Mouse (Mus musculus) heart, embryonic 10.5 days (tissue): Measurements from ENCODE around the gene Galns. TPM values are rescaled to one million over a fixed set of nuclear protein-coding genes. Genes with fewer than 3 reads are reported as not detected.
A peak's percentile ranks its signal among the peaks of the same experiment; 100 is the strongest.
"Not testable (repeated sequence)": the region's sequence is repeated elsewhere in the genome, so short reads cannot be mapped to it uniquely, and the experiment has no call there.

Experiments used
- DNase-seq: peaks from one replicate; pipeline ENCODE4 v3.0.0-alpha.2; 2017; ENCODE audit warnings: low spot score
- H3K27ac ChIP-seq: fragments of 300-500 bp; sonication (generic); 2 replicates; pipeline ENCODE4 v1.5.1; 2016; ENCODE audit warnings: mild to moderate bottlenecking
- H3K27me3 ChIP-seq: fragments of 300-500 bp; sonication (generic); 2 replicates; pipeline ENCODE4 v1.6.1; 2016; ENCODE audit warnings: mild to moderate bottlenecking; ENCODE audit not compliant: poor library complexity, insufficient read depth, severe bottlenecking
- H3K36me3 ChIP-seq: fragments of 300-500 bp; sonication (generic); 2 replicates; pipeline ENCODE4 v1.6.1; 2016; ENCODE audit warnings: mild to moderate bottlenecking, moderate library complexity
- H3K4me1 ChIP-seq: fragments of 300-500 bp; sonication (generic); 2 replicates; pipeline ENCODE4 v1.6.1; 2016; ENCODE audit warnings: mild to moderate bottlenecking
- H3K4me3 ChIP-seq: fragments of 300-500 bp; sonication (generic); 2 replicates; pipeline ENCODE4 v1.5.1; 2016; ENCODE audit warnings: mild to moderate bottlenecking, moderate library complexity
- H3K9me3 ChIP-seq: fragments of 300-500 bp; sonication (generic); 2 replicates; pipeline ENCODE4 v1.6.1; 2016; ENCODE audit warnings: mild to moderate bottlenecking, moderate library complexity
- WGBS: fragments of 180-500 bp; shearing (Covaris S2); methylation state at CpG from one replicate; pipeline ENCODE4 v1.1.7; 2016; 5-methylcytosine and 5-hydroxymethylcytosine counted together
- polyA plus RNA-seq: library from polyadenylated mRNA; unstranded; fragments of >200 nt; fragmentation: Nextera tagmentation; extraction: Ambion mirVana; gene quantifications from 2 replicates; pipeline ENCODE4 v1.2.1, GENCODE M21; 2016

The Galns gene
- polyA plus RNA-seq, 1 experiment from 2014 or later = 8.1 TPM

DNA sequence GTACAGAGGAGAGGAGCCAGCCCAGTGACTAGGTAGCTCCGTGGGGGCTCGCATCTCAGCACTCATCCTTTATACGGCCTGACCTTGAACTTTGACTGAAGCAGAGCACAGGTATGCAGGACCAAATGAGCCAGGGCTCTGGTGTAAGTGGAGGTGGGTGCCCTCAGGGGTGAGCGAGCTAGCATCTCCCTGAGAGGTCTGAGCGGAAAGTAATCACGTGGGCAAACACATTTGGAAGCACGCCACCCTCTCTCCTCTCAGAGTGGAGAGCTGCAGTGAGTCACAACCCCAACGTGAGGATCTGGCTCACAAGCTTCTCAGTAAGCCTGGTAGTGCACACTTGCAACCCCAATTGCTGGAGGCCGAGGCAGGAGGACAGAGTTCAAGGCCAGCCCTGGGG is 30.8 kb upstream of the Galns start:
- Histone ChIP-seq H3K4me1 (peaks cover 97% of the 10 kb centered on the region), H3K27ac (no peak overlapping the region), H3K36me3 (peaks cover 44% of the 10 kb centered on the region), H3K9me3 (no peaks in the 10 kb centered on the region), H3K4me3 (no peak overlapping the region), H3K27me3 (peaks cover 7% of the 10 kb centered on the region)
- WGBS = 67% methylated on average over 9 of the region's 9 CpGs
- DNase-seq = no peak

DNA sequence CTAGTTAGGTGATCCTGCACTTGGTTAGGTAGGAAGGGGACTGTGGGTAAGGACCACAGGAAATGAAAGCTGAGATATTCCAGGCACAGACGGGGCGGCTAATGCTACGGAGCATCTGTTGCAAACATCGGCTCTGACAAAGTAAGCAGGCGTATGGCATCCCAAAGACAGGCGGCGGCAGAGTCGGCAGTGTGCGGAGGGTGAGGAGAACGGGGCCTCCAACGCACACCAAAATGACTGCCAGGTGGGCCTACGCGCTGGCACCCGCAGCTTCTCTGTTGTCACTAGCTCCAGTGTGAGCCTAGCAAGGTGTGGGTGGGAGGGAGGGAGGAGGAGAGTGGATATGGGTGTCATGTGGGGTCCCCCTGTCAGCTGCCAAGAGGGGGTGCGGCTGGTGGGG is 30.1 kb upstream of the Galns start:
- Histone ChIP-seq H3K4me1 (peaks cover 97% of the 10 kb centered on the region), H3K27ac (no peak overlapping the region)
- 83% methylated on average over 15 of the region's 15 CpGs for WGBS

DNA sequence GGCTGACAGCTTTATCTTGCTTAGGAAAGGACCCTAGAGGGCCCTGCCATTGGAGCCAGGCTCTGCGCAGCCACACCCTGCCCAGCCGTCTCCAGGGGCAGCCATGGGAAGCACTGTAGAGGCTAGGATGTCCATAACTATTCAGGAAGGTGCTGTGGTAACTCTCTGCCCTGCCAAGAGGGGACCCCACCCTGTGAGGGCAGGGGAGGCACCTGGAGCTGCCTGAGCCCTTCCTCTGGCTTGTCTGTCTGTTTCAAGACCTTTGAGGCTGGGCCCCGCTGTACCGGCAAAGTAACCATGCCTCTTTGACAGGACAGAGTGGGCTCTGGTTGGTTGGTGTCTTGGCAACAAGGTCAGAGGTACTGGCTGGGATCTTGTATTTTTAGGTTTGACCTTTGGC is 29.6 kb upstream of the Galns start:
- Histone ChIP-seq H3K27ac (no peak overlapping the region), H3K9me3 (no peaks in the 10 kb centered on the region), H3K27me3 (peaks cover 7% of the 10 kb centered on the region; the same call in 1 of the 2 replicates), H3K4me1 (peaks cover 97% of the 10 kb centered on the region), H3K36me3 (peaks cover 34% of the 10 kb centered on the region), H3K4me3 (no peak overlapping the region)
- WGBS = 65% methylated on average over 4 of the region's 4 CpGs
- no peak for DNase-seq

More for the DNA sequence above, 30.1 kb upstream of the Galns start:
- Histone ChIP-seq H3K4me3 (no peak overlapping the region), H3K9me3 (no peaks in the 10 kb centered on the region), H3K36me3 (peaks cover 40% of the 10 kb centered on the region), H3K27me3 (peaks cover 7% of the 10 kb centered on the region)
- no peak for DNase-seq

DNA sequence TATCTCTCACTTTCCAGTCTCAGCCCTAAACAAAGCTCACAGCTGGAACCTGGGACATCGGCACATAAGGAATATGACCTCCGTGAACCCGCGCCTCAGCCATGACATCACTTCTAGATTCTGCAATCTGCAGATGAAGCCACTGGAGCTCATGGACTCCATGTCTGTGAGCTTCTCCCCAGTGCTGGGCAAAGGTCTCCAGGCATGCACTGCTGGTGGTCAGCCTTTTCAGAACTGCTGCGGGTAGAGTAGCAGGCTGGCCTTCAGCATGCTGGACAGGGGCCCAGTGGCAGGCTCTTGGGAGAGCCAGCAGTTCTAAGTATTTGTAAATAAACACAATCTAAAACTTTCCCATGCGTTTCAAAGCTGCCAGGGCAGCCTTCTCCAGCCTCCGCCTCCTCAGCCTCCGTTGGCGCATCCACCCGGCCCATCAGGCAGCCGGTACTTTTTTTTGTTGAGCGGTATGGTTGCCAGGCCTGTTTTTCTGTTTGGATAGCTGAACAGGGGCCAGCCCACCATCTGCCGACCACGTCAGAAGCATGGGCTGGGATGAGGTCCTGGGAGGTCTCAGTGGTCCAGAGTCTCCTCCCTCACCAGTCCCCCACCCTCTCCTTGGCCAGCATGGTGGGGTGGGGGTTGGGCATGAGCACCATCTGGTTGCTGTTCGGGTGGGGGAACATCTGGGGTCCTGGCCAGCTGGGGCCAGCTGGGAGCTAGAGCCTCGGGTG is 28.4 kb upstream of the Galns start:
- H3K9me3 ChIP-seq = no peaks in the 10 kb centered on the region
- H3K27ac ChIP-seq = no peak overlapping the region
- peaks cover 96% of the 10 kb centered on the region for H3K4me1 ChIP-seq
- 44% methylated on average over 16 of the region's 16 CpGs for WGBS
- H3K27me3 ChIP-seq = peaks cover 7% of the 10 kb centered on the region; the same call in 1 of the 2 replicates
- no peak for DNase-seq
- H3K4me3 ChIP-seq = no peak overlapping the region
- H3K36me3 ChIP-seq = peaks cover 44% of the 10 kb centered on the region

DNA sequence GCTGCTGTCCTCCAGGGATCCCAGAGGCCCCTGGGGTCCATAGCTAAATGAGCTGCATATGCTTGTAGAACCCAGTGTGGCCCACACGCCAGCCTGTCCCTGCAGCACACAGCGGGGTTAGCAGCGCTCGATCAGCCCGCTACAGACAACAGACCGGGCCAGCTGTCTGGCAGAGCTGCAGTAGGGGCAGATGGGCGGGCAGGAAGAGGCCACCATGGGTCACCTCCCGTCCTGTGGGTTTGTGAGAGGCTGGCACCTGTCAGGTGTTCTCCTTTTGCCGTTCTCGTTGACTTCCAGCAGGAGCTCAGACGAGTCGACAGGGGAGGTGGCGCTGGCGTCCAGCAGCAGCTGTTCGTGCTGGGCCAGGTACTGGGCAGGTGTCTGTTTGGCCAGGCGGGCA is 27.3 kb upstream of the Galns start:
- no peak for DNase-seq
- Histone ChIP-seq H3K36me3 (peaks cover 53% of the 10 kb centered on the region), H3K27ac (no peak overlapping the region), H3K4me1 (peaks cover 85% of the 10 kb centered on the region), H3K4me3 (no peak overlapping the region), H3K9me3 (no peaks in the 10 kb centered on the region), H3K27me3 (peaks cover 7% of the 10 kb centered on the region; the same call in 1 of the 2 replicates)
- 84% methylated on average over 16 of the region's 16 CpGs for WGBS

DNA sequence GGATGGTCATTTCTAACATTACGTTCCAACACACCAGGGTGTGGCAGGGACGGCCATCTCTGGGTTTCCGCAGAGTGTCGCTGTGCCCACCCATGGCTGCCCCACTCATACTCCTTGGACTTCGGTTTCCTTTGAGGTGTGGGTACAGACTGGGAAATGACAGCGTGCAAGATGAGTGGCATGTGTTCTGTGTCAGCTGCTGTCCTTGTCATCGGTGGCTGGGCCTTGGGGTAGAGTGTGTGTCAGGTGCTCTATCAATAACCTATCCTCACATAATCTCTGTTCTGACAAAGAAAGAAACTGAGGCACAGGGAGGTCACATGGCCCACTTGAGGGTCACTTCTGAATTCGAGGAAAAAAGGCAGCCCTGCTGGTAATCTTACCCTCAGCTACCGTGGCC is 26.0 kb upstream of the Galns start:
- DNase-seq = no peak
- Histone ChIP-seq H3K36me3 (peaks cover 54% of the 10 kb centered on the region), H3K27ac (no peak overlapping the region), H3K27me3 (0 out of 2 replicates have a peak, but pooled peaks cover 7% of the 10 kb centered on the region), H3K4me3 (no peak overlapping the region), H3K4me1 (peaks cover 72% of the 10 kb centered on the region), H3K9me3 (no peaks in the 10 kb centered on the region)
- 88% methylated on average over 9 of the region's 9 CpGs for WGBS

DNA sequence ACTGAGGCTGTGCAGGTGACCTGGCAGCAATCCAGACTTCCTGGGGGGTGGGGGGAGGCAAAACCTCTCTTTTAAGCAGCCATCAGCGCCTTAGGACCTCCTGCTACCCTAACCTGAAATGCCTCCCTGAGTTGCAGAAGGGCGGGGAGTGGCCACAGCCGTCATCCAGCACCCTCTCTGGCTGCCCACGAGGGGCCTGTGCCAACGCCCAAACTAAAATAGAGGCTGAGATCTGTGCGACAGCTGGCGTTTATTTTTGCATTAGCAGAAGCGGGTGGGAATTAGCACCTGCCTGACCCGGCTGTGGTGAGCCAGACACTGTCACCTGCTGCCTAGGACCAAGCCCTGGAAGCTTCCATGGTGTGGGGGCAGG is 25.5 kb upstream of the Galns start:
- H3K9me3 ChIP-seq = no peaks in the 10 kb centered on the region
- peaks cover 51% of the 10 kb centered on the region for H3K36me3 ChIP-seq
- peaks cover 68% of the 10 kb centered on the region for H3K4me1 ChIP-seq
- H3K27ac ChIP-seq = peak overlapping the region; percentile 47; the same call in 1 of the 2 replicates
- DNase-seq = no peak
- H3K4me3 ChIP-seq = 0 out of 2 replicates have a peak overlapping the region, but pooled peaks have one; percentile 2
- 0 out of 2 replicates have a peak, but pooled peaks cover 7% of the 10 kb centered on the region for H3K27me3 ChIP-seq
- WGBS = 52% methylated on average over 9 of the region's 9 CpGs

DNA sequence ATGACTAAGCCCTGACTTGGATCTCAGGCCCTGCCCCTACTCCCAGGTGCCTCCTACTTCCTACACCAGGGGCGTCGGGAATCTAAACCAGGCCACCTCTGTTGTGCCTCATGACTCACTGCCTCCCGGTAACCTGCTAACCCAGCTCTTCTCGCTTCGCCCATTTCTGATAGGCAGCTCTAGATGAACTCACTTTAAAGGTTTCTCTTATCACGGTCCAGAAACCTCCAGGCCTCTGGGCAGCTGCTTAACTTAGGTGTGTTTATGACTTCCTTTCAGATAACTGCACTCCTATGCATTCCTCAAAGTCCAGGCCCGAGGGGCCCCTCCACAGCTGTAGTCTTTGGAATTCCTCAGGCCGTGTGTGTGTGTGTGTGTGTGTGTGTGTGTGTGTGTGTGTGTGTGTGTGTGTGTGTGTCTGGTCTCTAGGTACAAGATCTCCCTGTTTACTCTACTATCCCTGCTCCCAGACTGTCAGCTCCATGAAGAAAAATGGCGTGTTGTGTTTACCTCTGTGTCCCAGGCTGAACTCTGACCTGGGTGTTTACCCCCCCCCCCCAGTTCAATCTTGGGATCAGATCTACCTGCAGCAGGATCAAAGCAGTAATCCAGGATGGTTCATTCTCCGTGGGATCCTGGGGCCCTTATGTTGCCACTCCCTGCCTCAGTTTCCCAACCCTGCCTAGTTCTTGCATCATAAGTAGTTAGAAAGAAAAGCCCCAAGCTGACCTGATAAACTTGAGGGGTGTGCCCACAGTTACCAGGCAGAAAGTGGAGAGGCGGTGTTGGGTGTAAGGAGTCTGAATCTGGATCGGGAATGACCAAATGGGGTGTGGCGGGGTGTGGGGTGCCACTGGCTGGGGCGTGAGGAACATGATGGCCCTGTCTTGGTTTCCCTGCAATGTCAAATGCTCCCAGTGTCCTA is 24.9 kb upstream of the Galns start:
- 0 out of 2 replicates have a peak, but pooled peaks cover 7% of the 10 kb centered on the region for H3K27me3 ChIP-seq
- 32% methylated on average over 14 of the region's 14 CpGs for WGBS
- H3K4me1 ChIP-seq = peaks cover 62% of the 10 kb centered on the region
- 0 out of 2 replicates have a peak overlapping the region, but pooled peaks have one; percentile 6 for H3K4me3 ChIP-seq
- peak; percentile 83 for DNase-seq
- H3K27ac ChIP-seq = peak overlapping the region; percentile 47
- no peaks in the 10 kb centered on the region for H3K9me3 ChIP-seq
- H3K36me3 ChIP-seq = peaks cover 53% of the 10 kb centered on the region

DNA sequence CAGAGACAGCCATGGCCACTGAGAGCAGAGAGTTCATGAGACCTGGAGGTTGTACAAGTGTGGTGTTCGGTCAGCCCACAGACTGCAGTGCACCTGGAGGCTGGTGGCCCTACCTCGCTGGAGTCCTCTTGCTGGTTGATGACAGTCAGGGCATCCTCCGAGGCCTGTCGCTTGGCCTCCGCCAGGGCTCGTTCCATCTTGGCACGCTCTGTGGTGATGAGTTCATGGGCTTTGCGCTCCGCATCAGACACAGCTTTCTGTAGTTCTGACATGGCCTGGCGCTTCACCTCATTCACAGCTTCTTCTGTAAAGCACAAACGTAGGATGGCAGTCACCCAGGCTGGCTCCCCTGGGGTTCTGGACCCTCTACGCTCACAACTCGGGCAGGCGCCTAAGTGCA is 21.9 kb upstream of the Galns start:
- Histone ChIP-seq H3K9me3 (no peaks in the 10 kb centered on the region), H3K36me3 (peaks cover 52% of the 10 kb centered on the region), H3K4me1 (peaks cover 41% of the 10 kb centered on the region), H3K27ac (no peak overlapping the region), H3K4me3 (no peak overlapping the region), H3K27me3 (peaks cover 14% of the 10 kb centered on the region; the same call in 1 of the 2 replicates)
- WGBS = 92% methylated on average over 14 of the region's 14 CpGs
- no peak for DNase-seq

DNA sequence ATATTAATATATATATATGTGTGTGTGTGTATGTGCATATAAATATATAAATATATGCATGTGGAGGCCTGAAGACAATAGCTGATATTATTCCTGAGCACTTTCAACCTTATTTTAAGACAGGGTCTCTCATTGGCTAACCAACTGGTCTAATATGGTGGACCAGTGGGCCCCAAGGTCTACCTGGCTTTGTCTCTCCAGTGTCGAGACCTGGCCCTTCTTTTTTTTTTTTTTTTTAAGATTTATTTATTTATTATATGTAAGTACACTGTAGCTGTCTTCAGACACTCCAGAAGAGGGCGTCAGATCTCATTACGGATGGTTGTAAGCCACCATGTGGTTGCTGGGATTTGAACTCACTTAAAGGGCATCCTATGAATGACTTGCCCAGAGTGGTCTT is 20.9 kb upstream of the Galns start:
- not testable (repeated sequence) for H3K4me3 ChIP-seq, H3K27ac ChIP-seq, H3K9me3 ChIP-seq, DNase-seq
- Histone ChIP-seq H3K27me3 (peaks cover 17% of the 10 kb centered on the region; the same call in 1 of the 2 replicates), H3K36me3 (peaks cover 42% of the 10 kb centered on the region), H3K4me1 (peaks cover 31% of the 10 kb centered on the region)
- 70% methylated on average over 3 of the region's 3 CpGs for WGBS

DNA sequence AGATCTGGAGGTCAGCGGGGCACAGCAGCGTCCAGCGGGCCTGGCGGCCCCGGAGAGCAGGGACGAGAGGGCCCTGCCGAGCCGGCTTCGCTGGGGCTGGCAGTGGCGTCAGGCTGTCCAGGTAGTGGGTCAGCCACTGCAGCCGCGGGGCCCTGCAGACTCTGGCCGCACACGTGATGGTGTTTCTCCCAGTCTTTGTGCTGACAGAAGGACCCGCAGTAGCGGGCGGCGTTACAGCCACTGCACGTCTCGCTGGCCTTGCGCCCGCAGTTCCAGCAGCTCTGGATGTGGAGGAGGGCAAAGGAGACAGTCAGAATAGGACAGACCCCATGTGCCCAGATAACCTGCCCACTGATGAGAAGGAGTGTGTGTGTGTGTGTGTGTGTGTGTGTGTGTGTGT is 19.4 kb upstream of the Galns start:
- Histone ChIP-seq H3K27me3 (peaks cover 26% of the 10 kb centered on the region; the same call in 1 of the 2 replicates), H3K36me3 (peaks cover 41% of the 10 kb centered on the region), H3K9me3 (no peaks in the 10 kb centered on the region), H3K4me1 (peaks cover 17% of the 10 kb centered on the region), H3K4me3 (peak overlapping the region; percentile 44), H3K27ac (peak overlapping the region; percentile 67)
- 64% methylated on average over 22 of the region's 22 CpGs for WGBS
- no peak for DNase-seq

DNA sequence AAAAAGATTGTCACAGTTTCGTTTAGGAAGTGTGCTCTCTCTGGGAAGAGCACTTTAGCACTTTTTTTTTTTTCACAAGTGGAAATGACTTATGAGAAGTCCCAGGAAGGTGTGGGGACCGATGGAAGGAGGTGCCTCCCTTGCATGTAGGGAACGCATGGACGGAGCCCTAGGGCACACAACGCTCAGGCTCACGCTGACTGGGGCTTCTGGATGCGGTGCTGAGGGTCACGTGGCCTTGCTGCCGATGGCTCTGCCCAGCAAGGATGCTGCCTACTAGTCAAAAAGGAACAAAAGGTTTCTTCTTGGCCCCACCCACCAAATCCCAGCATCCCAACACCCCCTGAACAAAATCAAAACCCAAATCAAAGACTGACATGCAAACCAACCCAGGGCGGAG is 18.1 kb upstream of the Galns start:
- Histone ChIP-seq H3K36me3 (peaks cover 28% of the 10 kb centered on the region), H3K27ac (no peak overlapping the region), H3K27me3 (peaks cover 27% of the 10 kb centered on the region; the same call in 1 of the 2 replicates), H3K4me3 (no peak overlapping the region), H3K9me3 (no peaks in the 10 kb centered on the region), H3K4me1 (peaks cover 17% of the 10 kb centered on the region)
- no peak for DNase-seq
- WGBS = 55% methylated on average over 10 of the region's 10 CpGs

DNA sequence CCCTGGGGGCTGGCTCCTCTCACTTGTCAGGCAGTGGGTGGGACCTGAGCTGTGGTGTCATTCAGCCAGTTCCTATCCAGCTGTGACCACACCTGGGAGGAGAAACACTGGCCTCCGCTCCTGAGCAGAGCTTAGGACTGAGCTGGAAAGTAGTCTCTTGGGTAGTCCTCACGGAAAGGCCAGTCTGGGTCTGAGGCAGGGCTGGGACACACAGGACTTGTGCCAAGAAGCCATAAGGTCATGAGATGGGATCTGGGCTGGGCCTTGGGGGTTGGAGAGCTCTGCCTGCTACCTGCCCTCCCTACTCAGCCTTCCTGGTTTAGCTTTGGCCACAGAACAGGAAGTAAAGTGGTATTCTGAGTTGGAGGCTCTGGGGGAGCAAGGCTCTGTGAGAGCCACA is 15.6 kb upstream of the Galns start:
- Histone ChIP-seq H3K27ac (no peak overlapping the region), H3K4me3 (no peak overlapping the region), H3K9me3 (no peaks in the 10 kb centered on the region), H3K36me3 (peaks cover 13% of the 10 kb centered on the region; the same call in 1 of the 2 replicates), H3K4me1 (peaks cover 22% of the 10 kb centered on the region), H3K27me3 (peaks cover 33% of the 10 kb centered on the region; the same call in 1 of the 2 replicates)
- DNase-seq = no peak
- WGBS = 75% methylated on average over 2 of the region's 2 CpGs
